Mouse (Mus musculus) kidney, adult 9 months (tissue): ENCODE data around the gene 1700125H20Rik.

Experiments
- DNase-seq: peaks from one replicate; pipeline ENCODE4 v3.0.0; 2022

Gene 1700125H20Rik

GRCm38 (mm10) chr11:85184839-85185238, 14.6 kb downstream of the 1700125H20Rik start:
- no peak for DNase-seq

GRCm38 (mm10) chr11:85189110-85189509, 18.9 kb downstream of the 1700125H20Rik start:
- DNase-seq = no peak

GRCm38 (mm10) chr11:85190741-85191140, 20.5 kb downstream of the 1700125H20Rik start:
- DNase-seq = no peak

- DNase-seq = no peak
These were observed 24.0 kb downstream of the 1700125H20Rik start for GRCm38 (mm10) chr11:85194206-85194605.

GRCm38 (mm10) chr11:85196046-85196445, 25.8 kb downstream of the 1700125H20Rik start:
- DNase-seq = no peak

GRCm38 (mm10) chr11:85198906-85199305, 28.7 kb downstream of the 1700125H20Rik start:
- no peak for DNase-seq

GRCm38 (mm10) chr11:85206231-85206630, 36.0 kb downstream of the 1700125H20Rik start:
- no peak for DNase-seq

GRCm38 (mm10) chr11:85211151-85211550, 40.9 kb downstream of the 1700125H20Rik start:
- no peak for DNase-seq

- no peak for DNase-seq
These were observed 43.0 kb downstream of the 1700125H20Rik start for GRCm38 (mm10) chr11:85213215-85213614.

GRCm38 (mm10) chr11:85214679-85215078, 44.5 kb downstream of the 1700125H20Rik start:
- no peak for DNase-seq

- no peak for DNase-seq
These were observed 48.8 kb downstream of the 1700125H20Rik start for GRCm38 (mm10) chr11:85219014-85219413.

GRCm38 (mm10) chr11:85222561-85222960, 52.4 kb downstream of the 1700125H20Rik start:
- peak; percentile 70 for DNase-seq

GRCm38 (mm10) chr11:85223248-85223647, 53.0 kb downstream of the 1700125H20Rik start:
- DNase-seq = peak; percentile 74
